Mouse (Mus musculus) liver, adult 2 months (tissue): ENCODE measurements at regions not wholly inside any gene's neighbourhood (a gene's known extent, or its start where the extent isn't known, plus 50 kb on each side); places are given as distances from the start of the nearest gene placed in this dataset.

Experiments used
- CTCF ChIP-seq: fragments of 200-500 bp; IDR thresholded peaks from 2 replicates; pipeline ENCODE4 v1.5.1; 2011; ENCODE audit warnings: low read depth, low read length, control low read depth
- POLR2A ChIP-seq: fragments of 200-500 bp; IDR thresholded peaks from 2 replicates; pipeline ENCODE4 v1.6.1; 2011; ENCODE audit warnings: low read length, control low read depth; ENCODE audit not compliant: insufficient read depth; ENCODE audit errors: extremely low read depth

GRCm38 (mm10) chr5:119208077-119208476, 462.4 kb upstream of the Tbx3 start:
- TF ChIP-seq POLR2A (no peak), CTCF (no peak)
